Mouse (Mus musculus) stomach, postnatal 0 days (tissue): ENCODE data around the gene Plcl1.

ENCODE experiments used
- CTCF ChIP-seq: IDR thresholded peaks from 2 replicates; pipeline ENCODE4 v1.5.1; 2016; ENCODE audit warnings: antibody characterized with exemption, low read depth, mild to moderate bottlenecking, moderate library complexity
- EP300 ChIP-seq: optimal IDR thresholded peaks from 2 replicates; pipeline ENCODE3; 2016; ENCODE audit warnings: antibody characterized with exemption

GRCm38 (mm10) chr1:55362634-55363033 is 43.1 kb upstream of the Plcl1 start:
- TF ChIP-seq CTCF (no peak), EP300 (no peak)
